Mouse (Mus musculus) kidney, adult 9 months (tissue): ENCODE data around the gene Sypl2.
A peak's percentile ranks its signal among the peaks of the same experiment; 100 is the strongest.

ENCODE experiments used
- DNase-seq: peaks from one replicate; pipeline ENCODE4 v3.0.0; 2022

The Sypl2 gene

GRCm38 (mm10) chr3:108204470-108204869 lies 22.0 kb downstream of the Sypl2 start:
- DNase-seq = no peak

- peak; percentile 86 for DNase-seq
These were observed 22.7 kb downstream of the Sypl2 start for GRCm38 (mm10) chr3:108203621-108204325.

GRCm38 (mm10) chr3:108203212-108203611 lies 23.2 kb downstream of the Sypl2 start:
- DNase-seq = no peak

- DNase-seq = no peak
These were observed 23.9 kb downstream of the Sypl2 start for GRCm38 (mm10) chr3:108202506-108202905.

DNA sequence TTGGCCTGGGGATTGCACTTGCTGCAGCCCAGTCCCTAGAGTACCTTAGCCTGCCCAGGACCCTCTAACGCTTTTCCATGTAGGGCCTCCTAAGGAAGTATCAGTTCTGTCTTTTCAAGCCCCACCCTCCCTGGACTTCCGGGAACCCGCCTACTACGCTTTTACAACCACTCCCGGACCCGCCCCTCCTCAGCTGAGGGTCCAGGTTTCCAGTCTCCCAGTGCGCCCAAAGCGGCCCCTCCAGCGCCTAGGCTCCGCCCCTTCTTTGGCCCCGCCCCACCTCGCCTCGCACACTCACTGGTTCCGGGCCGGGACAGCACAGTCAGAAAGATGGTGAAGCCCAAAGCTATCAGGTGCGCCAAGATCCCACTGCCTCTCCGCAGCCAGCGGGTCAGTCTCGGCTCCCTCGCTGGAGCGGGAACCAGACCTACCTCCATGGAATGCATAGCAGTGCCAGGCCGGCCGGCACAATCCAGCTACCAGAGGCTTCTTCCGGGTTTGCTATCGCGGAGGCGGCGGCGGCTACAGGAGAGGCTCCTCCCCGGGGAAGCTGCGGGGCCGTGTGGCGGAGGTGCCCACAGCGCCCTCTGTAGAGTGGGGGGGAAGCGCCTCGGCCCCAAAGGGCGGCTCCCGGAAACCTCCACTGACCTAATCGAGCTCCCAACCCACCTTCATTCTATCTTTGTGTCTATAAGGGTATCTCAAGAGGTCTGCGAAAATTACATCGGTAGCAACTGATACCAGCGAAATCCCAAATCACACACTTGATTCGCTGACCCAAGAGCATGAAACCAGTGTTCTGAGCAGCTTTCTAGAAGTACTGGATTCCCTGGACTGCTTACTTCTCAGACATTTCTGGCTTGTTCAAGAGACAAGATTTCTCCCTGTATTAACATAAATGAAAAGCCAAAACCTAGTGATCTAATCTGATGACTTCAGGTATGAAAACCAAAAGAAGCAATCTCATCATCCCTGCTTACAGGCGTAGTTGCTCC lies 25.8 kb downstream of the Sypl2 start, which contains the start of gene Cyb561d1:
Gene Cyb561d1 (minus strand): TSS at position 884 of the 995 bp plus-strand sequence.
- DNase-seq = peak; percentile 96

DNA sequence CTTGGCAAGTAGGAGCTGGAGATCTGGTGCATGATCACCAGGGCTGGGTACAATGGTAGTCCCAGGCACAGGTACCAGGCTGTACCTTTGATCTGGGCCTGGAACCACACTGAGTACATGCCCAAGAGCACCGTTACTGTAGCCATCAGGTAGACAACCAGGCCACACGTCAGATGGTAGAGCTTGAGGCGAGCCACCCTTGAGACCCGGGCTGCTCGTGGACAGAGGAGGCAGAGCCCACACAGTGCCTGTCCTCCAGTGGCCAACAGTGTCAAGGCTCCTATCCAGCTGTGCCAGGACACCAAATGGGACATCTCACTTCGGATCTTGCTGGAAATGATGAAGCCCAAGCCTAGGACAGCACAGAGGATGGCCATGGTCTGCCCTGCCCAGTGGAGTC lies 27.2 kb downstream of the Sypl2 start:
- DNase-seq = no peak

DNA sequence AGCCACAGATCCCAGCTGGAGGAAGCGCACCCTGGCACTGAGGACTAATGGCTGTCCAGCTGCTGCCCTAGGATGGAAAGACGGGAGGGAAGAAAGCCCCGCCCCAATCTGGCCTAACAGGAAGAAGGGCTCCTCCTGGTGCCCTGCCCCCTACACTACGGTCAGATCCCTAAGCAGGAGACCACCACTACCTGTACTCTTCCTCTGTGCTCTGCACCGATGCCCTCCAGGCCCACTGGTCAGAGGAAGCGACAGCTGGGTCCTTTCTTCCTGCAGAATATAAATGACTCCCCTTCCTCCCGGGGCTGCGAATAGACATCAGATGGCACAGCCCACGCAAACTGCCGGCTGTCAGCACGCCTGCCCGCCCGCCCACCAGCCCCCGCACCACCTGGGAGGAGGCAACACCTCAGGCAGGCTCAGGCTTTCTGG lies 29.4 kb downstream of the Sypl2 start:
- DNase-seq = no peak

GRCm38 (mm10) chr3:108195941-108196590 lies 30.4 kb downstream of the Sypl2 start:
- DNase-seq = no peak

DNA sequence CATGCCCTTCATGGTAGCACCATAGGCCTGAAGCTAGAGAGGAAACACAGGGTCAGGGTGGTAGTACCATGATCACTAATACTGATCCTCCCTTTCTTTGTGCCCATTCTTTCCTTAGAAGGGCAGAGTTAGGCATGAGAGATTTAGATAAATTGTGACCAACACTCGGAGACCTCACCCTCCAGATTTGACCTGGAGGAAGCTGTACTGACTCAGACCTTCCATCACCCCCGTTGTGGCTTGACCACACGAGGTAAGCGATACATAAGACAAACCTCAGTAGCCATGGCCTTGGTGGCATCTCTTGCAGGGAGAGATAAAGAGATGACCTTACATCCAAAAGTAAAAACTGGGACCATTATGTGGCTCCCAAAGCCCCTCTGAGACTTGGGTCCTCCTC lies 31.2 kb downstream of the Sypl2 start:
- DNase-seq = no peak

DNA sequence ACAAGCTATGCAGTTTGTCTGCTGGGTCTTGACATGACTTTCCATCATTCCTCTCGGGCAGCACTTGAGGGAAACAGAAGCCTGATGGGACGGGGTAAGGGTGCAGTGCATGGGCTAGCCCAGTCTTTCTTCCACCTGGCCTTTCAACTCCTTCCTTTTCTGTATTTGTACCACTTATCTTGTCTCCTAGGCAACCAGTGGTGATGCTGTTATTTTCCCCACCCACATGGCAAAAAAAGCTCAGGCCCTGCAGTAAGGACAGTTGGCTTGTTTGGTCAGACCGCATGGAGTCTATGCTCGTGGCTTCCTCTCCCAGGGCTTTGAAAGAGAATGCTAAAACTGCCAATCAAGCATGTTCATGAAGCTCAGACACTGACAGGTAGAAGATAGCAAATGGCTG lies 32.8 kb downstream of the Sypl2 start:
- DNase-seq = no peak

- no peak for DNase-seq
These were observed 36.6 kb downstream of the Sypl2 start for GRCm38 (mm10) chr3:108189897-108190296.

DNA sequence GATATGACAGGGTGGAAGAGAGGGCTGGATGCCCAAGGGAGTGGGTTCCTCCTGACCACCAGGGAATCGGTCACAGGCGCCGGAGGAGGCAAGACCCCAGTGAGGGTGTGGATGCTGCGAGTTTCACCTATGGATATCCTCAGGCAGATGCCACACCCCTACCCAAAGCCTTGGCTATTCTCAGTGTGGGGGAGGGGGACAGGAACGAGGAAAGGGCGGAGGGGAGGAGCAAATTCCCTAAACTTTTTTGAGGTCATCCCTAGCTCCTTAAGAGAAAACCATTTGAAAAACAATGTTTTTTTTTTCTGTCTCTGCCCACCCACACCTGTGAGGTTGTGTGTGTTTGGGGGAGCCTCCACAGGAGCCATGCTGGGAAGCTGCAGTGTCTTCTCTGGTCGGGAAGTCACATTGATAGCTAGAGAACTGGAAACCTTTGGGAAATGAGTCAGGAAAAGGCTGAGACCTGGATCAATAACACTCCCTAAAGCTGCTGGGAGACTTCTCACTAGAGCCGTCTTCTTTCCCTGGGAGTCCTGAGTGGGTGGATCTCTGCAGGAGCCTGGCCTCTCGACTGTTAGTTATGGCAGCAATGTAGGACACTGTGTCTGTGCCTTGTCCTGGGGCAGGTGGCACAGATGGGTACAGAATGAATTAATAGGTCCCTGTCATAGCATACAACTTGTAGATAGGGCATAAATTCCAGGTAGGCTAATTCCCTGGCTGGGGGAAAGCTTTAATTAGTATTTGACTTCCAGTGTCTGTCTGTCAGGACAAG lies 37.5 kb downstream of the Sypl2 start:
- no peak for DNase-seq

DNA sequence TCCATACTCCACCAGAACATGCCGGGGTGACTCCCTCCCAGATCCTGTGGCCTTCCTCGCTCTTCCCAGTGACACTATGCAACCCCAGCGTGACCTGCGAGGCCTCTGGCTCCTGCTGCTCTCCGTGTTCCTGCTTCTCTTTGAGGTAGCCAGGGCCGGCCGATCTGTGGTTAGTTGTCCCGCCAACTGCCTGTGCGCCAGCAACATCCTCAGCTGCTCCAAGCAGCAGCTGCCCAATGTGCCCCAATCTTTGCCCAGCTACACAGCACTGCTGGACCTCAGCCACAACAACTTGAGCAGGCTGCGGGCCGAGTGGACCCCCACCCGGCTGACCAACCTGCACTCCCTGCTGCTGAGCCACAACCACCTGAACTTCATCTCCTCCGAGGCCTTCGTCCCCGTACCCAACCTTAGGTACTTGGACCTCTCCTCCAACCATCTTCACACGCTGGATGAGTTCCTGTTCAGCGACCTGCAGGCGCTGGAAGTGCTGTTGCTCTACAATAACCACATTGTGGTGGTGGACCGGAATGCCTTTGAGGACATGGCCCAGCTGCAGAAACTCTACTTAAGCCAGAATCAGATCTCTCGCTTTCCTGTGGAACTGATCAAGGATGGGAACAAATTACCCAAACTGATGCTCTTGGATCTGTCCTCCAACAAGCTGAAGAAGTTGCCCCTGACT lies 39.2 kb downstream of the Sypl2 start:
- no peak for DNase-seq

DNA sequence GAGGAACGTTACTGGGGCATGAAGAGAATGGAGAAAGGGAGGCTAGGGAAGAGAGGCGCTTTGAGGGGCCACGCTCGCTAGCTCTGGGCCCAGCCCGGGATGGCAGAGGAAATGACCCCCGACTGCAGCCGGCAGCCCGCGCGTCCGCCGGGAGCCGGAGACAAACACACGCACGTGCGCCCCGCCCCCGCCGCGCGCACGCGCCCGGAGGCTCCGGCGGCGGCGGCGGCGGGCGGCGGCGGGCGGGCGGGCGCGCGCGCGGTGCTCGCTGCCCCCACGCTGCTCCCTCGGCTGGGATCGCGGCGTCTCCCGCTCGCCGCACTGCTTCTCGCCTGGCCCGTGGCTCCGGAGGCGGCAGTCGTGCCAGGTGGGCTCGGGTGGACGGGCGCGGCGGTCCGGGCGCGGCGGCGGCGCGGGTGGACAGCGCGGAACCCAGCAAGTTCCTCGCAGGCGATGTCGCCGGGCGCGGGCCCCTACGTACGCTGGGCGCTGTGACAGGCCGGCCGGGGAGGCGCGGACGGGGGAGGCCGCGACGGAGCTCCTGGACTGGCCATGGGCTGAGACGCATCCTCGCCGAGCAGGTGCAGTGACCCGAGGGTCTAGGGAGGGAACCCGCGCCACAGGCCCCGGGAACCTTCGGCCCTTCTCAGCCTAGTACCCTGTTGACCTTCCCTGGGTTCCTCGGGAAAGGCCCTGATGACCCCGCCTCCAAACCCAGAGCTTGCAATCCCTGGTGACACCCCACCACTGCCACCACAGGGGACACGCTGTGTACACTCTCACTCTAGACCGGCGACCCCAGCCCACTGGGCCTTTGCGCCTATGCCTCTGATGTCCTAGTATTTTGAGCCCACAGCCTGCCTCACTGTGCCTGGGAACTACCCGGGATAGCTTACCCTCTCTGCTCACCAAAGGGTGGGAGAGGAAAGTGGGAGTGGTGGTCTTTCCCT lies 40.1 kb downstream of the Sypl2 start, which contains the start of gene Amigo1:
Gene Amigo1 (plus strand): TSS at position 238 of the 950 bp plus-strand sequence.
- peak; percentile 36 for DNase-seq

DNA sequence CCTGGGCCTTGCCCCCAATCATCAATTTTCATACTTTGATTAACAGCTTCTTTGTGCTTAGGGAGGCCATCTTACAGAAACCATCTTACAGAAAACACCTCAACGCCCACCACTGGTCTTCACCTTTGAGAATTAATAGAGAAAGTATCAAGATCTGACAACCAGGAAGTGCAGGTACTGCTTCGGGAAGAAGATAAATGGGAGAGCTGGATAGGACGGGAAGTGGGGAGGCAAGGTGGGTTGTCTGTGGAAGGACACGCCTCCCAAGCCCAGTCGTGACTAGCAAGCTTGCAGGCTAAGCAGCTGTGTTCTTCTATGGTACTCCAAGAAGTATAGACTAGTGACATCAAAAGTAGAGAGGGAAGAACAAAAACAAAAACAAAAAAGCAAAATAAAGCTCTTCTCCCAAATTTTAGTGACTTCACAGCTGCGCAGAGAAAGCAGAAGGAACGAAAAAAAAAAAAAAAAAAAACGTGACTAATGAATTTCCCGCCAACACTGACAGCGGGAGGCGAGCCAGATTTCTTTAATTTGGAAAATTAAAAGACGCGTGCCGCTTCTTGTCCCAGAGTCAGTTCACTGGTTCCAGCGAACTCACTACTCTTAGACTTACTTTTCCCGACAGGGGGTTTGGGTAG lies 40.9 kb downstream of the Sypl2 start:
- DNase-seq = no peak

DNA sequence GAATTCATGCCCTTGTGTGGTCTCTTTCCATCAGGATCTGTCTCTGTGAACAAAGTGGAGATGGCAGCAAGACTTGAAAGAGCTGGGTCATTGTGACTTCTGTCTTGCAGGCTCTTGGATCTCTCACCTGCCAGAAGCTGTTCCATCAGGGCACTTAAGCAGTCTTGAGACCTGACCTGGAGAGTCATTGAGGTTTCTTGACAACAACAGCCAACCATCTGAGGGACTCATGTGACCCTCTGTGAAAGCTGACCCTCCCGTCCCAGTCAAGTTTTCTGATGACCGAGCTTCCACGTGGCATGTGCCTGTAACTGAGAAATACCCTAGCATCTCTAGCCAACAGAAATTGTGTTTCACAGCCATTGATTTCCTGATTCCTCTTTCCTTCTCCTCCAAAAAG lies 41.7 kb downstream of the Sypl2 start:
- no peak for DNase-seq

DNA sequence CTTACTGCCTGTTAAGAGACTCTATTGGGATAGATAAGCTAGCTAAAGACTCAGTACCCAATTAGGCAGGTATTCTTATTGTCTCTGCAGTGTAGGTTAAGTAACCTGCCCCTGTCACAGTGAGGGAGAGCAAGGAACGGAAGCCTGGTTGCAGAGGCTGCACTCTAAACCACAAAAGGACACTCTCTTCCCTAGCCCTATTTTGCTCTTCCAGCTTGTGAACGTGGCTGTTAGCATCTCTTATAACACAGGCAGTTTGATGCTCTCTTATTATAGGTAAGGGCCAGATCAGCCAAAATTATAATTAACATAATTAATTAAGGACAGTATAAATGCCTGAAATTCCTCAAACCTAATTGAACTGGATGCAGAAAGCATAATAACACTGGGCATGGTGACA lies 45.9 kb downstream of the Sypl2 start:
- DNase-seq = no peak

- no peak for DNase-seq
These were observed 47.4 kb downstream of the Sypl2 start for GRCm38 (mm10) chr3:108178756-108179715.
